Mouse (Mus musculus): Measurements from ENCODE around the gene Cdc20b. TPM values are rescaled to one million over a fixed set of nuclear protein-coding genes. Genes with fewer than 3 reads are reported as not detected.
A peak's percentile ranks its signal among the peaks of the same experiment; 100 is the strongest.
"Not testable (repeated sequence)": the region's sequence is repeated elsewhere in the genome, so short reads cannot be mapped to it uniquely, and the experiment has no call there.

The Cdc20b gene
- polyA plus RNA-seq, 1 experiment: not detected

- H3K27me3 ChIP-seq (ENCODE audit: control insufficient read depth, insufficient read depth, insufficient read length): peaks cover 4% of the 10 kb centered on the region
- no peak overlapping the region for H3K4me2 ChIP-seq (ENCODE audit: low read depth)
- H3K79me2 ChIP-seq (ENCODE audit: control insufficient read depth, insufficient read depth): no peaks in the 10 kb centered on the region
- no peak overlapping the region for H3ac ChIP-seq (ENCODE audit: control insufficient read depth, insufficient read length)
- no peak for TF ChIP-seq TCF12 (IDR thresholded peaks at IDR 0.05; ENCODE audit: insufficient read depth, poor library complexity, severe bottlenecking)
- TF ChIP-seq TCF3 (IDR thresholded peaks at IDR 0.05; ENCODE audit: insufficient read length, low read depth): no peak
- no peak for TF ChIP-seq MYOG (IDR thresholded peaks at IDR 0.05; ENCODE audit: control insufficient read depth in 1 of 3, insufficient read depth in 1 of 3, insufficient read length in 2 of 3, low read depth in 2 of 3)
- no peak for TF ChIP-seq SRF (IDR thresholded peaks at IDR 0.05; ENCODE audit: control insufficient read depth, insufficient read length, low read depth)
- no peak for TF ChIP-seq MYOD1 (IDR thresholded peaks at IDR 0.05; ENCODE audit: control insufficient read depth in 1 of 3, insufficient read length in 2 of 3, low read depth in 2 of 3)
- TF ChIP-seq USF1 (IDR thresholded peaks at IDR 0.05; ENCODE audit: low read depth): no peak
- TF ChIP-seq MAX (IDR thresholded peaks at IDR 0.05; ENCODE audit: low read depth): no peak
- no peak for TF ChIP-seq REST (IDR thresholded peaks at IDR 0.05; ENCODE audit: insufficient read depth, insufficient read length)
- TF ChIP-seq CEBPB (IDR thresholded peaks at IDR 0.05; ENCODE audit: insufficient read depth, poor library complexity, severe bottlenecking): no peak
- TF ChIP-seq POLR2A (IDR thresholded peaks at IDR 0.05; ENCODE audit: insufficient read length, low read depth): no peak
- TF ChIP-seq POLR2AphosphoS2 (IDR thresholded peaks at IDR 0.05; ENCODE audit: insufficient read length, low read depth): no peak
- TF ChIP-seq E2F4 (IDR thresholded peaks at IDR 0.05; ENCODE audit: insufficient read depth): no peak
- no peaks in the 10 kb centered on the region for H3K36me3 ChIP-seq (ENCODE audit: control insufficient read depth, insufficient read depth)
- no peak overlapping the region for H3K4me3 ChIP-seq
These were observed 34.2 kb upstream of the Cdc20b start for GRCm38 (mm10) chr13:113000576-113001318.

DNA sequence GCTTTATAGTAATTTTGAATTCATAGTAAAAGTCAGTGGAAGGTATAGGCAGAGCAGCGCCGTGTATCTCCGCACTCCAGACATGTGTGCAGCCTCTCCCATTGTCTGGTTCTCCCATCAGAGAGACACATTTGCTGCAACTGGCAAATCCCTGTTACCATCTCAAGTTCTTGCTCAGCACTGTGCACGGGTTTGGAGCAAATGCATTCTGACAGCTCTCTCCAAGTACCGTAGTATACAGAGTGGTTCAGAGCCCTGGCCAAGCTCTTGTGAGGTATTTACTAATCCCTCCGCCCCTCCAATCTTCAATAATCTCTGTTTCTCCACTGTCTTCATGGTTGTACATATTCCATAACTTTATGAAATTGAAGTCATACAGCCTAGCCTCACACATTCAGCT is 22.2 kb upstream of the Cdc20b start:
- TF ChIP-seq E2F4 (IDR thresholded peaks at IDR 0.05; ENCODE audit: insufficient read depth): no peak
- TF ChIP-seq USF1 (IDR thresholded peaks at IDR 0.05; ENCODE audit: low read depth): no peak
- TF ChIP-seq MAX (IDR thresholded peaks at IDR 0.05; ENCODE audit: low read depth): no peak
- no peak for TF ChIP-seq TCF12 (IDR thresholded peaks at IDR 0.05; ENCODE audit: insufficient read depth, poor library complexity, severe bottlenecking)
- no peak for TF ChIP-seq CEBPB (IDR thresholded peaks at IDR 0.05; ENCODE audit: insufficient read depth, poor library complexity, severe bottlenecking)
- no peak for TF ChIP-seq REST (IDR thresholded peaks at IDR 0.05; ENCODE audit: insufficient read depth, insufficient read length)
- no peak for TF ChIP-seq MYOD1 (IDR thresholded peaks at IDR 0.05; ENCODE audit: control insufficient read depth in 1 of 3, insufficient read length in 2 of 3, low read depth in 2 of 3)
- TF ChIP-seq POLR2AphosphoS2 (IDR thresholded peaks at IDR 0.05; ENCODE audit: insufficient read length, low read depth): no peak
- TF ChIP-seq POLR2A (IDR thresholded peaks at IDR 0.05; ENCODE audit: insufficient read length, low read depth): no peak
- no peak for TF ChIP-seq SRF (IDR thresholded peaks at IDR 0.05; ENCODE audit: control insufficient read depth, insufficient read length, low read depth)
- TF ChIP-seq MYOG (IDR thresholded peaks at IDR 0.05; ENCODE audit: control insufficient read depth in 1 of 3, insufficient read depth in 1 of 3, insufficient read length in 2 of 3, low read depth in 2 of 3): no peak
- no peak for TF ChIP-seq TCF3 (IDR thresholded peaks at IDR 0.05; ENCODE audit: insufficient read length, low read depth)
- no peak overlapping the region for H3ac ChIP-seq (ENCODE audit: control insufficient read depth, insufficient read length)
- no peaks in the 10 kb centered on the region for H3K36me3 ChIP-seq (ENCODE audit: control insufficient read depth, insufficient read depth)
- H3K4me2 ChIP-seq (ENCODE audit: low read depth): peak overlapping the region; percentile 79
- H3K79me2 ChIP-seq (ENCODE audit: control insufficient read depth, insufficient read depth): no peaks in the 10 kb centered on the region
- peak overlapping the region; percentile 20 for H3K4me3 ChIP-seq
- no peaks in the 10 kb centered on the region for H3K27me3 ChIP-seq (ENCODE audit: control insufficient read depth, insufficient read depth, insufficient read length)

DNA sequence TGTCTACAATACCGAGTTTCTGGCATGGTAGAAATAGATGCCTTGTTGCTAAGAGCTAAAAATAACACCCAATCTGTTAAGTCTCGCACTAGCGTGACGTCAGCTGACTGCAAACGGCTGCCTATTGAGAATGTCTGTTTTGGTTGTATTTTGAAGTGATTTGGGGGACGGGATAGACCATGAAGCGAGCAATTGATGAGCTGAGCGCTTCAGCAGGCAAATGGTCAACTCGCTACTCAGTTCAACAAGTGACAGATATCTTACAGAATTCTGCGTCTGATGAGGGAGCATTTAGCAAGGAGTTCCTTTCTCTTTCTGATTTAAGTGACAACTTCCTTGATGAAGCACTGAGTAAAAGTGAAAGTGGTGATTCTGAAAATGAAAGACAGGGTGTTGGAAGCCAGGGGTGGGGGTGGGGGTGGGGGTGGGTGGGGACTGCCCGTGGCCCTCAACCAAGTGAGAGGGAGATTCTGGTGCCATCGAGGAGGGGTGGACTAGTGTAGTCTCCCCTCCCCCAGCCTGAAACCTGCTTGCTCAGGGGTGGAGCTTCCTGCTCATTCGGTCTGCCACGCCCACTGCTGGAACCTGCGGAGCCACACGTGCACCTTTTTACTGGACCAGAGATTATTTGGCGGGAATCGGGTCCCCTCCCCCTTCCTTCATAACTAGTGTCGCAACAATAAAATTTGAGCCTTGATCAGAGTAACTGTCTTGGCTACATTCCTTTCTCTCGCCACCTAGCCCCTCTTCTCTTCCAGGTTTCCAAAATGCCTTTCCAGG is 21.5 kb upstream of the Cdc20b start:
- H3K4me2 ChIP-seq (ENCODE audit: low read depth): peak overlapping the region; percentile 79
- H3K4me3 ChIP-seq: peak overlapping the region; percentile 20
- not testable (repeated sequence) for H3K36me3 ChIP-seq (ENCODE audit: control insufficient read depth, insufficient read depth); H3ac ChIP-seq (ENCODE audit: control insufficient read depth, insufficient read length); H3K79me2 ChIP-seq (ENCODE audit: control insufficient read depth, insufficient read depth); H3K27me3 ChIP-seq (ENCODE audit: control insufficient read depth, insufficient read depth, insufficient read length)

- Histone ChIP-seq H3K4me2 (ENCODE audit: low read depth) (no peak overlapping the region), H3K79me2 (ENCODE audit: control insufficient read depth, insufficient read depth) (no peaks in the 10 kb centered on the region), H3K4me3 (no peak overlapping the region), H3K36me3 (ENCODE audit: control insufficient read depth, insufficient read depth) (no peaks in the 10 kb centered on the region), H3ac (ENCODE audit: control insufficient read depth, insufficient read length) (no peak overlapping the region), H3K27me3 (ENCODE audit: control insufficient read depth, insufficient read depth, insufficient read length) (peaks cover under 1% of the 10 kb centered on the region)
- TF ChIP-seq MYOG (IDR thresholded peaks at IDR 0.05; ENCODE audit: control insufficient read depth in 1 of 3, insufficient read depth in 1 of 3, insufficient read length in 2 of 3, low read depth in 2 of 3) (no peak), TCF12 (IDR thresholded peaks at IDR 0.05; ENCODE audit: insufficient read depth, poor library complexity, severe bottlenecking) (no peak), CEBPB (IDR thresholded peaks at IDR 0.05; ENCODE audit: insufficient read depth, poor library complexity, severe bottlenecking) (no peak), TCF3 (IDR thresholded peaks at IDR 0.05; ENCODE audit: insufficient read length, low read depth) (no peak)
These were observed 13.4 kb upstream of the Cdc20b start for GRCm38 (mm10) chr13:113021521-113021920.

DNA sequence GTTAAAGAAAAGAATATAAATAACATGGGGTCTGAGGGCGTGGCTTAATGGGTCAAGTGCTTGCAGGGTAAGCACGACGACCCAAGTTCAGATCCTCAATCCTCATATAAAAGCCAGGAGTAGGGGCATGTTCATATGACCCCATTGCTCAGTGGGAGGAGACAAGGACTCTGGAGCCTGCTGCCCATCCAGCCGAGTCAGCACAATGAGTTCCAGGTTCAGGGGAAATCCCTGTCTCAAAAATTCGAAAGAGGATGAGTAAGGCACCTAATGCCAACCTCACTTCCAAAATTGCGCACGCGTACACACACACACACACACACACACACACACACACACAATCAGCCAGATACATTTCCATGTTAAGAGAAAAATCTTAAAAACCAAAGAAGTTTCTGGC is 12.4 kb upstream of the Cdc20b start:
- no peak overlapping the region for H3K4me2 ChIP-seq (ENCODE audit: low read depth)
- H3ac ChIP-seq (ENCODE audit: control insufficient read depth, insufficient read length): no peak overlapping the region
- H3K4me3 ChIP-seq: no peak overlapping the region
- no peaks in the 10 kb centered on the region for H3K36me3 ChIP-seq (ENCODE audit: control insufficient read depth, insufficient read depth)
- H3K27me3 ChIP-seq (ENCODE audit: control insufficient read depth, insufficient read depth, insufficient read length): peaks cover 4% of the 10 kb centered on the region
- H3K79me2 ChIP-seq (ENCODE audit: control insufficient read depth, insufficient read depth): no peaks in the 10 kb centered on the region
- TF ChIP-seq MAX (IDR thresholded peaks at IDR 0.05; ENCODE audit: low read depth) (no peak), POLR2AphosphoS2 (IDR thresholded peaks at IDR 0.05; ENCODE audit: insufficient read length, low read depth) (no peak), USF1 (IDR thresholded peaks at IDR 0.05; ENCODE audit: low read depth) (no peak), REST (IDR thresholded peaks at IDR 0.05; ENCODE audit: insufficient read depth, insufficient read length) (no peak), POLR2A (IDR thresholded peaks at IDR 0.05; ENCODE audit: insufficient read length, low read depth) (no peak), TCF12 (IDR thresholded peaks at IDR 0.05; ENCODE audit: insufficient read depth, poor library complexity, severe bottlenecking) (no peak), SRF (IDR thresholded peaks at IDR 0.05; ENCODE audit: control insufficient read depth, insufficient read length, low read depth) (no peak), TCF3 (IDR thresholded peaks at IDR 0.05; ENCODE audit: insufficient read length, low read depth) (no peak), CEBPB (IDR thresholded peaks at IDR 0.05; ENCODE audit: insufficient read depth, poor library complexity, severe bottlenecking) (no peak), MYOG (IDR thresholded peaks at IDR 0.05; ENCODE audit: control insufficient read depth in 1 of 3, insufficient read depth in 1 of 3, insufficient read length in 2 of 3, low read depth in 2 of 3) (no peak), E2F4 (IDR thresholded peaks at IDR 0.05; ENCODE audit: insufficient read depth) (no peak), MYOD1 (IDR thresholded peaks at IDR 0.05; ENCODE audit: control insufficient read depth in 1 of 3, insufficient read length in 2 of 3, low read depth in 2 of 3) (no peak)

Measured in myocyte (in vitro differentiated cells).